Comparison of ENCODE assay signal across 24 mouse cellular contexts in genomic region chr1:175578425-175579096, GRCm38 (mm10). TPM values are rescaled to one million over a fixed set of nuclear protein-coding genes. Genes with fewer than 3 reads are reported as not detected.
"Had no signal": no experiment of that assay in that cellular context is flagged by ENCODE, and none has a peak within 500 bp of the region (broad histone marks: within the 10 kb centered on the region; RNA-seq: fewer than 3 reads in every experiment).

No protein-coding gene starts in this region.

- H3K27ac ChIP-seq: hindbrain, postnatal 0 days; kidney, embryonic 15.5 days; limb, embryonic 10.5 days; limb, embryonic 13.5 days; liver, embryonic 14.5 days; lung, embryonic 15.5 days; midbrain, embryonic 10.5 days; midbrain, embryonic 13.5 days; neural tube, embryonic 13.5 days; stomach, embryonic 15.5 days had no signal

- H3K4me3 ChIP-seq: kidney, embryonic 15.5 days; limb, embryonic 10.5 days; limb, embryonic 13.5 days; lung, embryonic 15.5 days; megakaryocyte, embryonic 14.5 days; midbrain, embryonic 10.5 days; midbrain, embryonic 13.5 days; myocyte; neural tube, embryonic 13.5 days; stomach, embryonic 15.5 days had no signal

- H3K4me2 ChIP-seq: kidney, embryonic 15.5 days; limb, embryonic 13.5 days; lung, embryonic 15.5 days; midbrain, embryonic 13.5 days; neural tube, embryonic 13.5 days; stomach, embryonic 15.5 days had no signal

- H3K9me3 ChIP-seq: kidney, embryonic 15.5 days; limb, embryonic 10.5 days; limb, embryonic 13.5 days; lung, embryonic 15.5 days; megakaryocyte, embryonic 14.5 days; midbrain, embryonic 10.5 days; midbrain, embryonic 13.5 days; neural tube, embryonic 13.5 days; stomach, embryonic 15.5 days had no signal

- ATAC-seq: hindbrain, postnatal 0 days; inflammation-experienced regulatory T-cells, adult 6 months; liver, postnatal 0 days; midbrain, embryonic 13.5 days; midbrain, embryonic 16.5 days had no signal

- DNase-seq: kidney, postnatal 10 days; liver; liver, postnatal 0 days; lung, postnatal 10 days; lung, postnatal 36 days; retina, postnatal 1 day; right cerebral cortex, postnatal 25 days; spleen, adult 18-20 months; thymus, postnatal 25 days had no signal

- H3K36me3 ChIP-seq: kidney, embryonic 15.5 days; limb, embryonic 10.5 days; limb, embryonic 13.5 days; lung, embryonic 15.5 days; midbrain, embryonic 10.5 days; midbrain, embryonic 13.5 days; neural tube, embryonic 13.5 days; stomach, embryonic 15.5 days had no signal

- H3K9ac ChIP-seq: kidney, embryonic 15.5 days; limb, embryonic 13.5 days; liver, embryonic 14.5 days; liver, postnatal 0 days; lung, embryonic 15.5 days; midbrain, embryonic 13.5 days; neural tube, embryonic 13.5 days; stomach, embryonic 15.5 days had no signal

- H3K4me1 ChIP-seq: kidney, embryonic 15.5 days; limb, embryonic 10.5 days; limb, embryonic 13.5 days; lung, embryonic 15.5 days; megakaryocyte, embryonic 14.5 days; midbrain, embryonic 10.5 days; midbrain, embryonic 13.5 days; neural tube, embryonic 13.5 days; stomach, embryonic 15.5 days had no signal

- H3K27me3 ChIP-seq: kidney, embryonic 15.5 days; limb, embryonic 13.5 days; lung, embryonic 15.5 days; megakaryocyte, embryonic 14.5 days; midbrain, embryonic 13.5 days; neural tube, embryonic 13.5 days; stomach, embryonic 15.5 days had no signal

RNA-seq across cellular contexts. Expression of gene Kmo, which starts 41.6 kb away (rescaled TPM):
- total RNA-seq: left cerebral cortex, postnatal 25 days had no signal
- polyA plus RNA-seq: limb, embryonic 10.5 days; midbrain, embryonic 16.5 days; myocyte had no signal
